ENCODE assay signal across 8 mouse cellular contexts in genomic region chr17:70738168-70738854, GRCm38 (mm10).
DNase-seq lines count a peak whose midpoint lies in the region; ATAC-seq and TF ChIP-seq lines count a peak whose summit lies in the region.

No protein-coding gene starts in this region.

- DNase-seq in cerebellum, adult 11-12 months: peak; percentile 31
- DNase-seq in forebrain, postnatal 0 days: peak; percentile 75
- DNase-seq in layer of hippocampus, adult 2 months (ENCODE audit: low spot score in 2 of 2): peak; percentile 69 to 78
- peak; percentile 98 for DNase-seq in lung, embryonic 14.5 days
- peak; percentile 52 for DNase-seq in thymus, postnatal 0 days (ENCODE audit: low spot score)

- H3K27ac ChIP-seq in forebrain, postnatal 0 days (ENCODE audit: low read depth, low read length): no peak overlapping the region
- peak overlapping the region; percentile 74 for H3K27ac ChIP-seq in layer of hippocampus, adult 2 months
- peak overlapping the region; percentile 48 for H3K27ac ChIP-seq in lung, embryonic 14.5 days (ENCODE audit: low read depth)

- peak; percentile 93 for ATAC-seq in forebrain, postnatal 0 days
- peak; percentile 53 to 73 for ATAC-seq in hematopoietic stem cell, adult 5-6 weeks (replicated peaks in 1 of 2; ENCODE audit: insufficient read depth in 1 of 2, low FRiP score in 2 of 2, low TSS enrichment in 1 of 2, low read depth in 1 of 2, poor library complexity in 2 of 2, severe bottlenecking in 2 of 2)
- peak; percentile 92 for ATAC-seq in lung, embryonic 14.5 days (ENCODE audit: insufficient read depth)
- ATAC-seq in neutrophil, adult 5-6 weeks (ENCODE audit: extremely low read depth, insufficient number of reproducible peaks, low FRiP score, poor library complexity, severe bottlenecking): peak; percentile 53; the same call in 1 of the 2 replicates

- H3K4me2 ChIP-seq in forebrain, postnatal 0 days (ENCODE audit: low read depth): peak overlapping the region; percentile 41
- peak overlapping the region; percentile 57 for H3K4me2 ChIP-seq in lung, embryonic 14.5 days

- TF ChIP-seq CTCF in E14TG2a.4 (conservative IDR thresholded peaks at IDR 0.05; ENCODE audit: low read length): peak; percentile 73
- peak; percentile 73 for TF ChIP-seq CTCF in forebrain, postnatal 0 days (IDR thresholded peaks at IDR 0.05; ENCODE audit: low read depth)
- TF ChIP-seq CTCF in layer of hippocampus, adult 2 months (conservative IDR thresholded peaks at IDR 0.05): peak; percentile 85
- peak; percentile 88 for TF ChIP-seq CTCF in lung, embryonic 14.5 days (IDR thresholded peaks at IDR 0.05; ENCODE audit: low read depth)

- no peaks in the 10 kb centered on the region for H3K27me3 ChIP-seq in E14TG2a.4 (ENCODE audit: insufficient read depth, low read length)
- no peaks in the 10 kb centered on the region for H3K27me3 ChIP-seq in forebrain, postnatal 0 days (ENCODE audit: insufficient read depth, low read length)
- no peaks in the 10 kb centered on the region for H3K27me3 ChIP-seq in lung, embryonic 14.5 days (ENCODE audit: insufficient read depth, low read length)

- peak overlapping the region; percentile 68 for H3K4me3 ChIP-seq in E14TG2a.4 (replicated peaks; ENCODE audit: low read length)
- no peak overlapping the region for H3K4me3 ChIP-seq in forebrain, postnatal 0 days (ENCODE audit: low read depth, low read length)
- peak overlapping the region; percentile 2; the same call in 1 of the 2 replicates for H3K4me3 ChIP-seq in layer of hippocampus, adult 2 months
- H3K4me3 ChIP-seq in lung, embryonic 14.5 days (ENCODE audit: low read depth, low read length): peak overlapping the region; percentile 18

- 0 out of 2 replicates have a peak, but pooled peaks cover 3% of the 10 kb centered on the region for H3K36me3 ChIP-seq in E14TG2a.4 (ENCODE audit: insufficient read depth, low read length)
- no peaks in the 10 kb centered on the region for H3K36me3 ChIP-seq in forebrain, postnatal 0 days (ENCODE audit: insufficient read depth)
- H3K36me3 ChIP-seq in lung, embryonic 14.5 days (ENCODE audit: insufficient read depth): no peaks in the 10 kb centered on the region

- H3K9ac ChIP-seq in forebrain, postnatal 0 days: no peak overlapping the region
- H3K9ac ChIP-seq in lung, embryonic 14.5 days: peak overlapping the region; percentile 2; the same call in 1 of the 2 replicates

- H3K9me3 ChIP-seq in E14TG2a.4 (ENCODE audit: low read length): no peaks in the 10 kb centered on the region
- no peaks in the 10 kb centered on the region for H3K9me3 ChIP-seq in forebrain, postnatal 0 days (ENCODE audit: low read length)
- H3K9me3 ChIP-seq in lung, embryonic 14.5 days (ENCODE audit: low read depth, low read length): no peaks in the 10 kb centered on the region

- WGBS in forebrain, postnatal 0 days: 5% methylated on average over 17 of the region's 17 CpGs
- 1% methylated on average over 17 of the region's 17 CpGs for WGBS in lung, embryonic 14.5 days

- H3K4me1 ChIP-seq in E14TG2a.4 (replicated peaks; ENCODE audit: low read depth, low read length): peaks cover 65% of the 10 kb centered on the region
- H3K4me1 ChIP-seq in forebrain, postnatal 0 days (ENCODE audit: insufficient read depth): no peaks in the 10 kb centered on the region
- 0 out of 2 replicates have a peak, but pooled peaks cover 4% of the 10 kb centered on the region for H3K4me1 ChIP-seq in lung, embryonic 14.5 days (ENCODE audit: insufficient read depth)

Comparison
In these comparisons a context has a peak if more than half of its experiments do, and no peak if none do; other contexts are left out.
1. DNase-seq: peak in every context shown above with its lines; median percentile 98 in lung, embryonic 14.5 days; 75 in forebrain, postnatal 0 days; 74 in layer of hippocampus, adult 2 months; 52 in thymus, postnatal 0 days; 31 in cerebellum, adult 11-12 months.